Mouse (Mus musculus) heart, embryonic 11.5 days (tissue): ENCODE results near the gene Rimklb. TPM values are rescaled to one million over a fixed set of nuclear protein-coding genes. Genes with fewer than 3 reads are reported as not detected.
"Not testable (repeated sequence)": the region's sequence is repeated elsewhere in the genome, so short reads cannot be mapped to it uniquely, and the experiment has no call there.

Experiments used
- ATAC-seq: fragments of 200-750 bp; cut with Nextera tagmentation; replicated peaks from 2 replicates; pipeline ENCODE4 v1.8.0; 2017; ENCODE audit warnings: moderate library complexity; ENCODE audit not compliant: insufficient number of reproducible peaks, low FRiP score, low TSS enrichment
- H3K27ac ChIP-seq: fragments of 300-500 bp; sonication (generic); 2 replicates; pipeline ENCODE4 v1.5.1; 2014; ENCODE audit warnings: mild to moderate bottlenecking, low read depth, low read length
- H3K27me3 ChIP-seq: fragments of 300-500 bp; sonication (generic); 2 replicates; pipeline ENCODE4 v1.6.1; 2014; ENCODE audit warnings: mild to moderate bottlenecking, low read length, mixed read lengths; ENCODE audit not compliant: control insufficient read depth, insufficient read depth
- H3K36me3 ChIP-seq: fragments of 300-500 bp; sonication (generic); 2 replicates; pipeline ENCODE4 v1.6.1; 2014; ENCODE audit warnings: mild to moderate bottlenecking, low read length, moderate library complexity, mixed read lengths; ENCODE audit not compliant: control insufficient read depth, insufficient read depth
- H3K4me1 ChIP-seq: fragments of 300-500 bp; sonication (generic); 2 replicates; pipeline ENCODE4 v1.6.1; 2014; ENCODE audit warnings: low read length; ENCODE audit not compliant: control insufficient read depth, insufficient read depth
- H3K4me2 ChIP-seq: fragments of 300-500 bp; sonication (generic); 2 replicates; pipeline ENCODE4 v1.6.1; 2014; ENCODE audit warnings: mild to moderate bottlenecking, moderate library complexity
- H3K4me3 ChIP-seq: fragments of 300-500 bp; sonication (generic); 2 replicates; pipeline ENCODE4 v1.5.1; 2014; ENCODE audit warnings: low read depth, low read length
- H3K9ac ChIP-seq: fragments of 300-500 bp; sonication (generic); 2 replicates; pipeline ENCODE4 v1.6.1; 2014; ENCODE audit warnings: mild to moderate bottlenecking, low read depth, low read length, moderate library complexity
- H3K9me3 ChIP-seq: fragments of 300-500 bp; sonication (generic); replicated peaks from 2 replicates; pipeline ENCODE4 v1.6.1; 2016; ENCODE audit warnings: low read length; ENCODE audit not compliant: control insufficient read depth
- WGBS: fragments of 180-500 bp; shearing (Covaris S2); extraction: QIAGEN DNeasy Blood & Tissue Kit; methylation state at CpG from one replicate; pipeline ENCODE4 v1.1.7; 2014; ENCODE audit not compliant: insufficient replicate concordance; 5-methylcytosine and 5-hydroxymethylcytosine counted together
- polyA plus RNA-seq: library from polyadenylated mRNA; unstranded; fragments of >200 nt; fragmentation: Nextera tagmentation; extraction: Ambion mirVana; gene quantifications from 2 replicates; pipeline ENCODE4 v1.2.1, GENCODE M21; 2014

Gene Rimklb
- polyA plus RNA-seq, result 8.7 and 10.9 TPM in 2 replicates

DNA sequence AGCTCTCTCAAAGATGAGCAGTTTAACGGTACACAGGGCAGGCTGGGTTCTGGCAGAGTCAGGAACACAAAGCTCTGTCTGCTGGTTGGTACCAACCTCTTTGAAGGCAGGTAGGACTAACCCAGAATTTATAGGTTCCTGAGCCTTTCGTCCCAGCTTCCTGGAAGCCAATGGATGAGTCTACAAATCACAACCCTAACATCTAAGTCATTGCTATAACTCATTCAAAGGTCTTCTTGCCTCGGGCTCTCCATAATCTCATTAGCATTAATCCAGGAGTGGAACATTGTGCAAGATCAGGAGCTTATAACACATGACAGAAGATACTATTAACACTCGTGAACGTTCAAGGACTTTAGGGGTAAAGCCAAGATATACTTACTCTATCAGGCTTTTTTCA lies at the start of gene Rimklb:
Gene Rimklb, minus strand, starts transcription at position 101 of the 400 bp plus-strand sequence.
- H3K4me3 ChIP-seq, result no peak within 1 kb of the TSS
- no peak within 1 kb of the TSS for H3K9ac ChIP-seq
- H3K4me1 ChIP-seq, result peaks cover 19% of the 10 kb centered on the region
- H3K27me3 ChIP-seq, result no peaks in the 10 kb centered on the region
- no peak for ATAC-seq
- WGBS, result 71% methylated on average over 5 of the region's 5 CpGs
- H3K9me3 ChIP-seq, result no peaks in the 10 kb centered on the region
- no peak within 1 kb of the TSS for H3K4me2 ChIP-seq
- H3K36me3 ChIP-seq, result no peaks in the 10 kb centered on the region
- no peak within 1 kb of the TSS for H3K27ac ChIP-seq

DNA sequence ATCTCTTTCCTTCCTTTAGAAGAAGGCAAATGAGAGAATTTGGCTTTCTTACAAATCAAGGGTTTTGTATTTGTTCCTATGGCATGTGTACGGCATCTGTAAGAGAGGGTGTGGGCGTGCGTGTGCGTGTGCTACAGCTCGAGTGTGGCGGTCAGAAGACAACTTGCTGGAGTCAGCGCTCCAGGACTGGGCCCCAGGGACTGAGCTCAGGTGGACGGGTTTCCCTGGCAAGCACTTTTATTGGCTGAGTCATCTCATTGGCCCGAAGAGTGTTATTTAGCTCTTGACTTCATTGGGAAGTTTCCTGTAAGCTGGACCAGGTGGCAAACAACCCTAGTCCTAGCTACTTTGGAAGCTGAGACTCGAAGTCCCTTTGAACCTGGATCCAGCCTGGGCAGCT lies 47.4 kb upstream of the Rimklb start:
- ATAC-seq, result no peak
- H3K4me1 ChIP-seq, result no peaks in the 10 kb centered on the region; the same call in 1 of the 2 replicates
- H3K27ac ChIP-seq, result no peak overlapping the region
- H3K9me3 ChIP-seq, result no peaks in the 10 kb centered on the region
- 80% methylated on average over 10 of the region's 10 CpGs for WGBS
- no peak overlapping the region for H3K4me2 ChIP-seq
- no peaks in the 10 kb centered on the region for H3K36me3 ChIP-seq
- no peak overlapping the region for H3K9ac ChIP-seq
- no peaks in the 10 kb centered on the region for H3K27me3 ChIP-seq
- H3K4me3 ChIP-seq, result no peak overlapping the region

GRCm38 (mm10) chr6:122545289-122545882 lies 46.8 kb upstream of the Rimklb start:
- Histone ChIP-seq H3K27me3 (no peaks in the 10 kb centered on the region), H3K4me3 (no peak overlapping the region), H3K9me3 (no peaks in the 10 kb centered on the region), H3K36me3 (no peaks in the 10 kb centered on the region), H3K4me2 (no peak overlapping the region), H3K27ac (no peak overlapping the region), H3K9ac (no peak overlapping the region), H3K4me1 (no peaks in the 10 kb centered on the region; the same call in 1 of the 2 replicates)
- no peak for ATAC-seq
- 64% methylated on average over 9 of the region's 9 CpGs for WGBS

DNA sequence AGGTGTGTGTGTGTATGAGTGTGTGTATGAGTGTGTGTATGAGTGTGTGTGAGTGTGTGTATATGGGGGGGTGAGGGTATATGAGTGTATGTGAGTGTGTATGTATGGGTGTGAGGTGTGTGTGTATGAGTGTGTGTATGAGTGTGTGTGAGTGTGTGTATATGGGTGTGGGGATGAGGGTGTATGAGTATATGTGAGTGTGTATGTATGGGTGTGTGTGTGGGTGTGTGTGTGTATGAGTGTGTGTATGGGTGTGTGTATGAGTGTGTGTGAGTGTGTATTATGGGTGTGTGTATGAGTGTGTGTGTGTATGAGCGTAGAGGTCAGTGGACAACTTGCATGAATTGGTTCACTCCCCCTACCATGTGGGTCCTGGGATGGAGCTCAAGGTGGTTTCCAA lies 46.1 kb upstream of the Rimklb start:
- Histone ChIP-seq H3K36me3 (no peaks in the 10 kb centered on the region), H3K4me1 (no peaks in the 10 kb centered on the region; the same call in 1 of the 2 replicates), H3K27me3 (no peaks in the 10 kb centered on the region), H3K4me3 (no peak overlapping the region), H3K9me3 (no peaks in the 10 kb centered on the region), H3K27ac (no peak overlapping the region), H3K4me2 (no peak overlapping the region), H3K9ac (no peak overlapping the region)
- no peak for ATAC-seq
- WGBS, result 89% methylated on average over 1 of the region's 1 CpGs

DNA sequence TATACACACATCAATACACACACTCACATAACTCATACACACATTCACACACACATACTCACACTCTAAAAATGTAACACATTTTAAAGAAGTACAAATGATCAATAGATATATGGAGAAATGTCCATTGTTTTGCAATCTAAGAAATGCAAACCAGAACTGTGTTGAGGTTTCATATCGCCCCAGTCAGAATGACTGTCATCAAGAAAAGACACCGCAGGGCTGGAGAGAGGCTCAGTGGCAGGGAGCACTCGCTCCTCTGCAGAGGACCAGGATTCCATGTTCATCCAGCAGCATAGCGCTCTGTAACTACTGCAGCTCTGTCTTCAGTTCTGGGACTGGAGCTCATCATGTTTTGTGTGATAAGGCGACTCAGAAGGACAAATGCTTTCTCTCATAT lies 45.0 kb upstream of the Rimklb start:
- WGBS, result 66% methylated on average over 5 of the region's 5 CpGs
- Histone ChIP-seq H3K4me2 (no peak overlapping the region), H3K36me3 (no peaks in the 10 kb centered on the region), H3K4me3 (no peak overlapping the region), H3K9me3 (no peaks in the 10 kb centered on the region), H3K27ac (no peak overlapping the region), H3K27me3 (no peaks in the 10 kb centered on the region), H3K4me1 (no peaks in the 10 kb centered on the region; the same call in 1 of the 2 replicates), H3K9ac (no peak overlapping the region)
- no peak for ATAC-seq

GRCm38 (mm10) chr6:122542459-122542858 lies 43.9 kb upstream of the Rimklb start:
- not testable (repeated sequence) for H3K4me3 ChIP-seq, H3K4me2 ChIP-seq, H3K9me3 ChIP-seq, H3K27me3 ChIP-seq, H3K27ac ChIP-seq, H3K9ac ChIP-seq, H3K4me1 ChIP-seq, H3K36me3 ChIP-seq, ATAC-seq
- WGBS, result 72% methylated on average over 5 of the region's 5 CpGs

DNA sequence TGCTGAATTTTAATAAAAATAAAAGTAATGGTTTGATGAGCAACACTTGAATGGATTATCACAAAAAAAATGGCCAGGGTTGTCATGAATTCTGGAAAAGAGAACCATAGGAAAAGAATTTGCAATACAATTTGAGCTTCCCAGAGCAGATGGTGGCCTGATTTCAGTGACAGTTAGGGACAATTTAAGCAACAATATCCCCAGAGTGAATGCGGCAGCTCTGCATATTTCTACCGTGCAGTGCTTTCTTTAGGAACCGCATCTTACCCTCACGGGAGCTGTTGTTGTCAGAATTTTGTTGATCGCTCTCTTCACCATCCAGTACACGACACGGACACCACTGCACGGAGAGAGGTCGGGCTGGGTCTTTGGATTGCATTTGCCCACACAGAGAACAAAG lies 41.0 kb upstream of the Rimklb start:
- Histone ChIP-seq H3K4me1 (no peaks in the 10 kb centered on the region), H3K4me2 (no peak overlapping the region), H3K9me3 (no peaks in the 10 kb centered on the region), H3K36me3 (no peaks in the 10 kb centered on the region), H3K4me3 (no peak overlapping the region), H3K9ac (no peak overlapping the region), H3K27me3 (no peaks in the 10 kb centered on the region), H3K27ac (no peak overlapping the region)
- no peak for ATAC-seq
- WGBS, result 85% methylated on average over 9 of the region's 9 CpGs

DNA sequence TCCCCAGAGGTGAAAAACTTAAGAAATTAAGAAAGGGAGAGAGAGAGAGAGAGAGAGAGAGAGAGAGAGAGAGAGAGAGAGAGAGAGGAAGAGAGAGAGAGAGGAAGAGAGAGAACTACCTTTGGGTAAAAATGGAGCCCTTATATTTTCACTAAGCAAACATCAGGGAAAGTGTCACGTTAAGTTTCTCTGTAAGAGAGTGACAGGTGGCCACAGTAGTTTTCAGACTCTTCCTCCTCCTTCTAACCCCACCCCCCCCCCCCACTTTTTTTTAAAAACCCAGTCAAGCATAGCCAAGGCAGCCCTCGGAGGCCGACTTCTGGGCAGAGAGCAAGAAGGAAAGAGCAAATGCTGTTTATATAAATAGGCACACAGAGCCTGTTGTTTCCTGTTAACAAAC lies 35.5 kb upstream of the Rimklb start:
- H3K9ac ChIP-seq, result no peak overlapping the region
- ATAC-seq, result no peak
- no peaks in the 10 kb centered on the region for H3K27me3 ChIP-seq
- no peaks in the 10 kb centered on the region for H3K36me3 ChIP-seq
- H3K27ac ChIP-seq, result no peak overlapping the region
- WGBS, result 51% methylated on average over 3 of the region's 3 CpGs
- H3K9me3 ChIP-seq, result no peaks in the 10 kb centered on the region
- H3K4me2 ChIP-seq, result no peak overlapping the region
- no peak overlapping the region for H3K4me3 ChIP-seq
- no peaks in the 10 kb centered on the region for H3K4me1 ChIP-seq

- Histone ChIP-seq H3K4me3 (peak overlapping the region; percentile 11; the same call in 1 of the 2 replicates), H3K27ac (no peak overlapping the region), H3K4me1 (no peaks in the 10 kb centered on the region), H3K36me3 (no peaks in the 10 kb centered on the region), H3K9me3 (no peaks in the 10 kb centered on the region), H3K27me3 (no peaks in the 10 kb centered on the region), H3K4me2 (peak overlapping the region; percentile 33), H3K9ac (no peak overlapping the region)
- 26% methylated on average over 4 of the region's 4 CpGs for WGBS
- no peak for ATAC-seq
Observed at GRCm38 (mm10) chr6:122532883-122533302, 34.3 kb upstream of the Rimklb start.
